Mouse (Mus musculus) embryonic facial prominence, embryonic 11.5 days (tissue): Measurements from ENCODE around the gene Tmprss11e. TPM values are rescaled to one million over a fixed set of nuclear protein-coding genes. Genes with fewer than 3 reads are reported as not detected.

ENCODE experiments used
- ATAC-seq: fragments of 200-750 bp; cut with Nextera tagmentation; replicated peaks from 2 replicates; pipeline ENCODE4 v1.8.0; 2017; ENCODE audit warnings: low read depth; ENCODE audit not compliant: insufficient number of reproducible peaks, low FRiP score, low TSS enrichment
- DNase-seq: peaks from one replicate; pipeline ENCODE4 v3.0.0-alpha.2; 2015; ENCODE audit warnings: low spot score
- H3K27ac ChIP-seq: fragments of 300-500 bp; sonication (generic); replicated peaks from 2 replicates; pipeline ENCODE4 v1.5.1; 2014; ENCODE audit warnings: mild to moderate bottlenecking, low read depth, low read length, control low read depth
- H3K27me3 ChIP-seq: fragments of 300-500 bp; sonication (generic); 2 replicates; pipeline ENCODE4 v1.6.1; 2014; ENCODE audit warnings: mild to moderate bottlenecking, low read length, moderate library complexity, mixed read lengths; ENCODE audit not compliant: control insufficient read depth, insufficient read depth
- H3K36me3 ChIP-seq: fragments of 300-500 bp; sonication (generic); replicated peaks from 2 replicates; pipeline ENCODE4 v1.6.1; 2014; ENCODE audit warnings: low read depth, mild to moderate bottlenecking, low read length, moderate library complexity, mixed read lengths; ENCODE audit not compliant: control insufficient read depth, insufficient read depth
- H3K4me1 ChIP-seq: fragments of 300-500 bp; sonication (generic); 2 replicates; pipeline ENCODE4 v1.6.1; 2014; ENCODE audit warnings: low read length, mixed read lengths; ENCODE audit not compliant: control insufficient read depth, insufficient read depth
- H3K4me2 ChIP-seq: fragments of 300-500 bp; sonication (generic); 2 replicates; pipeline ENCODE4 v1.6.1; 2014; ENCODE audit warnings: low read depth, mild to moderate bottlenecking, control low read depth, low read length, moderate library complexity
- H3K4me3 ChIP-seq: fragments of 300-500 bp; sonication (generic); 2 replicates; pipeline ENCODE4 v1.5.1; 2014; ENCODE audit warnings: low read depth, low read length, control low read depth
- H3K9ac ChIP-seq: fragments of 300-500 bp; sonication (generic); replicated peaks from 2 replicates; pipeline ENCODE4 v1.6.1; 2014; ENCODE audit warnings: mild to moderate bottlenecking, control low read depth, low read length
- H3K9me3 ChIP-seq: fragments of 300-500 bp; sonication (generic); replicated peaks from 2 replicates; pipeline ENCODE4 v1.6.1; 2016; ENCODE audit warnings: mild to moderate bottlenecking, low read length, inconsistent platforms, mixed read lengths; ENCODE audit not compliant: control insufficient read depth
- WGBS: fragments of 180-500 bp; shearing (Covaris S2); extraction: QIAGEN DNeasy Blood & Tissue Kit; methylation state at CpG from one replicate; pipeline ENCODE4 v1.1.7; 2014; 5-methylcytosine and 5-hydroxymethylcytosine counted together
- polyA plus RNA-seq: library from polyadenylated mRNA; unstranded; fragments of >200 nt; fragmentation: Nextera tagmentation; extraction: Ambion mirVana; gene quantifications from 2 replicates; pipeline ENCODE4 v1.2.1, GENCODE M21; 2014

Tmprss11e gene
- polyA plus RNA-seq, 1 experiment from 2014 or later: not detected

- H3K9ac ChIP-seq: no peak overlapping the region
- no peaks in the 10 kb centered on the region for H3K9me3 ChIP-seq
- WGBS: 78% methylated on average over 9 of the region's 9 CpGs
Observed at GRCm38 (mm10) chr5:86727033-86727432, 18.6 kb downstream of the Tmprss11e start.

GRCm38 (mm10) chr5:86725021-86725420 lies 20.6 kb downstream of the Tmprss11e start:
- no peak overlapping the region for H3K4me3 ChIP-seq
- H3K9me3 ChIP-seq: no peaks in the 10 kb centered on the region
- DNase-seq: no peak
- no peak overlapping the region for H3K9ac ChIP-seq
- no peak overlapping the region for H3K27ac ChIP-seq
- H3K4me2 ChIP-seq: no peak overlapping the region
- H3K27me3 ChIP-seq: no peaks in the 10 kb centered on the region
- no peak for ATAC-seq
- H3K4me1 ChIP-seq: no peaks in the 10 kb centered on the region
- no peaks in the 10 kb centered on the region for H3K36me3 ChIP-seq

More at GRCm38 (mm10) chr5:86727033-86727432, 18.6 kb downstream of the Tmprss11e start:
- no peak for DNase-seq
- H3K4me2 ChIP-seq: no peak overlapping the region
- H3K4me3 ChIP-seq: no peak overlapping the region
- H3K4me1 ChIP-seq: no peaks in the 10 kb centered on the region
- H3K27me3 ChIP-seq: no peaks in the 10 kb centered on the region
- no peaks in the 10 kb centered on the region for H3K36me3 ChIP-seq
- no peak for ATAC-seq
- H3K27ac ChIP-seq: no peak overlapping the region

GRCm38 (mm10) chr5:86722820-86723460 lies 22.7 kb downstream of the Tmprss11e start:
- no peaks in the 10 kb centered on the region for H3K36me3 ChIP-seq
- ATAC-seq (no peak), DNase-seq (peak; percentile 8)
- H3K27me3 ChIP-seq: no peaks in the 10 kb centered on the region
- no peak overlapping the region for H3K9ac ChIP-seq
- no peaks in the 10 kb centered on the region for H3K4me1 ChIP-seq
- 18% methylated on average over 2 of the region's 2 CpGs for WGBS
- no peaks in the 10 kb centered on the region for H3K9me3 ChIP-seq
- H3K27ac ChIP-seq: no peak overlapping the region
- H3K4me3 ChIP-seq: no peak overlapping the region
- no peak overlapping the region for H3K4me2 ChIP-seq

- H3K4me2 ChIP-seq: no peak overlapping the region
- no peak overlapping the region for H3K27ac ChIP-seq
- no peaks in the 10 kb centered on the region for H3K27me3 ChIP-seq
- 88% methylated on average over 2 of the region's 2 CpGs for WGBS
- no peak overlapping the region for H3K4me3 ChIP-seq
- H3K9ac ChIP-seq: no peak overlapping the region
- H3K9me3 ChIP-seq: no peaks in the 10 kb centered on the region
- H3K36me3 ChIP-seq: no peaks in the 10 kb centered on the region
- DNase-seq (no peak), ATAC-seq (no peak)
- no peaks in the 10 kb centered on the region for H3K4me1 ChIP-seq
Observed at GRCm38 (mm10) chr5:86714967-86715366, 30.6 kb downstream of the Tmprss11e start.

- H3K27me3 ChIP-seq: no peaks in the 10 kb centered on the region
- no peaks in the 10 kb centered on the region for H3K36me3 ChIP-seq
- no peak for ATAC-seq
- H3K9me3 ChIP-seq: no peaks in the 10 kb centered on the region
- peak; percentile 10 for DNase-seq
- H3K9ac ChIP-seq: no peak overlapping the region
- H3K4me2 ChIP-seq: no peak overlapping the region
- H3K27ac ChIP-seq: no peak overlapping the region
- no peak overlapping the region for H3K4me3 ChIP-seq
- no peaks in the 10 kb centered on the region for H3K4me1 ChIP-seq
- WGBS: 82% methylated on average over 3 of the region's 3 CpGs
Observed at GRCm38 (mm10) chr5:86704923-86705322, 40.7 kb downstream of the Tmprss11e start.

GRCm38 (mm10) chr5:86684667-86685066 lies 60.9 kb downstream of the Tmprss11e start:
- Histone ChIP-seq H3K27ac (no peak overlapping the region), H3K4me3 (no peak overlapping the region), H3K36me3 (no peaks in the 10 kb centered on the region), H3K4me1 (no peaks in the 10 kb centered on the region), H3K27me3 (no peaks in the 10 kb centered on the region), H3K4me2 (no peak overlapping the region), H3K9ac (no peak overlapping the region), H3K9me3 (no peaks in the 10 kb centered on the region)
- no peak for ATAC-seq
- 59% methylated on average over 4 of the region's 4 CpGs for WGBS
- peak; percentile 66 for DNase-seq

GRCm38 (mm10) chr5:86676262-86676661 lies 69.4 kb downstream of the Tmprss11e start, which contains the start of gene Tmprss11b:
TSS of gene Tmprss11b (minus strand) at chr5:86676362.
- Histone ChIP-seq H3K27me3 (no peaks in the 10 kb centered on the region), H3K27ac (no peak within 1 kb of the TSS), H3K9ac (no peak within 1 kb of the TSS), H3K4me1 (no peaks in the 10 kb centered on the region), H3K4me3 (no peak within 1 kb of the TSS), H3K4me2 (no peak within 1 kb of the TSS), H3K36me3 (no peaks in the 10 kb centered on the region), H3K9me3 (no peaks in the 10 kb centered on the region)
- ATAC-seq (no peak), DNase-seq (no peak)
- 68% methylated on average over 5 of the region's 5 CpGs for WGBS
